14 mouse cellular contexts compared by ENCODE assay signal in the genomic region with DNA sequence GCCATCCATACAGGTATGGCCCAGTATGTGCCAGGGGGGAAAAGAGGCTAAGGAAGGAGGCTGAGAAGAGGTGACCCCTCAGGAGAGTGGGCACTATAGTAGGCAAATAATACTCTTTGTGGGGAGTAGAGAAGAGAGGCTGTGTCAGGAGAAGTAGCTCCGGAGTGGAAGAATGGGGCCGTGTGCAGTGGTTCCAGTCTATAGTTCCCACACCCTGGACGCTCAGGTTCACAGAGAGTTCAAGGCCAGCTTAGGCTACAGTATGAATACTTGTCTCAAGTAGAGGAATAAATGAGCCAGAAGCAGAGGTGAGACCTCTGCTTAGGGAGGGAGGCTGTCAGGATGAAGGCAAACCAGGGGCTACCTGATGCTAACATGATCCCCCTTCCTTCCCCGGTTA. TPM values are rescaled to one million over a fixed set of nuclear protein-coding genes. Genes with fewer than 3 reads are reported as not detected.
DNase-seq lines count a peak whose midpoint lies in the region; ATAC-seq lines count a peak whose summit lies in the region.
"Had no signal": no experiment of that assay in that cellular context is flagged by ENCODE, and none has a peak within 500 bp of the region (broad histone marks: within the 10 kb centered on the region; RNA-seq: fewer than 3 reads in every experiment).

No protein-coding gene starts in this region.

- H3K4me1 ChIP-seq in hindbrain, embryonic 12.5 days, result peaks cover 44% of the 10 kb centered on the region
- H3K4me1 ChIP-seq in hindbrain, embryonic 11.5 days (replicated peaks; ENCODE audit: control insufficient read depth, insufficient read depth, low read length), result peaks cover 10% of the 10 kb centered on the region
- peaks cover 32% of the 10 kb centered on the region for H3K4me1 ChIP-seq in lung, embryonic 16.5 days (replicated peaks; ENCODE audit: control insufficient read depth, insufficient read depth, low read length)
- H3K4me1 ChIP-seq in intestine, embryonic 16.5 days (ENCODE audit: control insufficient read depth, insufficient read depth, low read length), result peaks cover 45% of the 10 kb centered on the region

- H3K9me3 ChIP-seq in hindbrain, embryonic 12.5 days (replicated peaks), result no peaks in the 10 kb centered on the region
- no peaks in the 10 kb centered on the region for H3K9me3 ChIP-seq in hindbrain, embryonic 11.5 days (ENCODE audit: control insufficient read depth, low read length)
- no peaks in the 10 kb centered on the region for H3K9me3 ChIP-seq in lung, embryonic 16.5 days (ENCODE audit: control insufficient read depth, low read length)
- H3K9me3 ChIP-seq in intestine, embryonic 16.5 days (ENCODE audit: control insufficient read depth, low read length), result no peaks in the 10 kb centered on the region
- H3K9me3 ChIP-seq: liver, embryonic 15.5 days had no signal

- H3K4me2 ChIP-seq in hindbrain, embryonic 12.5 days (replicated peaks), result 0 out of 2 replicates have a peak overlapping the region, but pooled peaks have one; percentile 70
- H3K4me2 ChIP-seq in hindbrain, embryonic 11.5 days (replicated peaks; ENCODE audit: low read depth, low read length), result no peak overlapping the region
- peak overlapping the region; percentile 83 for H3K4me2 ChIP-seq in lung, embryonic 16.5 days (ENCODE audit: low read depth, low read length)
- H3K4me2 ChIP-seq in intestine, embryonic 16.5 days (ENCODE audit: low read depth, low read length), result peak overlapping the region; percentile 72

- ATAC-seq in hindbrain, embryonic 12.5 days (ENCODE audit: low FRiP score), result no peak
- ATAC-seq in hindbrain, embryonic 11.5 days (ENCODE audit: low FRiP score), result no peak
- no peak for ATAC-seq in lung, embryonic 16.5 days (ENCODE audit: low read depth)
- ATAC-seq in intestine, embryonic 16.5 days, result 0 out of 2 replicates have a peak, but pooled peaks have one; percentile 2
- ATAC-seq in megakaryocyte progenitor cell, adult 5-6 weeks (replicated peaks; ENCODE audit: poor library complexity), result no peak

- 58% methylated on average over 4 of the region's 4 CpGs for WGBS in hindbrain, embryonic 12.5 days
- 58% methylated on average over 4 of the region's 4 CpGs for WGBS in hindbrain, embryonic 11.5 days
- 26% methylated on average over 4 of the region's 4 CpGs for WGBS in lung, embryonic 16.5 days
- WGBS in intestine, embryonic 16.5 days, result 48% methylated on average over 4 of the region's 4 CpGs

- H3K4me3 ChIP-seq in hindbrain, embryonic 12.5 days, result no peak overlapping the region
- H3K4me3 ChIP-seq in hindbrain, embryonic 11.5 days (ENCODE audit: low read depth, low read length), result no peak overlapping the region
- peak overlapping the region; percentile 53 for H3K4me3 ChIP-seq in lung, embryonic 16.5 days (ENCODE audit: low read length)
- H3K4me3 ChIP-seq in intestine, embryonic 16.5 days (ENCODE audit: low read length), result 0 out of 2 replicates have a peak overlapping the region, but pooled peaks have one; percentile 8

- H3K9ac ChIP-seq in hindbrain, embryonic 12.5 days, result no peak overlapping the region
- no peak overlapping the region for H3K9ac ChIP-seq in hindbrain, embryonic 11.5 days (ENCODE audit: low read depth, low read length)
- peak overlapping the region; percentile 54 for H3K9ac ChIP-seq in lung, embryonic 16.5 days (ENCODE audit: low read length)
- H3K9ac ChIP-seq in intestine, embryonic 16.5 days (ENCODE audit: low read depth, low read length), result peak overlapping the region; percentile 58
- H3K9ac ChIP-seq: liver, embryonic 15.5 days had no signal

- DNase-seq in hindbrain, embryonic 11.5 days (ENCODE audit: low spot score), result no peak
- DNase-seq in lung, postnatal 14 days, result no peak
- peak; percentile 83 for DNase-seq in ZHBTc4 (ENCODE audit: low read depth, low spot score)
- no peak for DNase-seq in layer of hippocampus, postnatal 10 days (ENCODE audit: low spot score in 2 of 2)
- DNase-seq: cerebellum, adult 18-20 months; gastrocnemius, adult 2 months; right cerebral cortex, postnatal 25 days had no signal

- H3K27me3 ChIP-seq in hindbrain, embryonic 12.5 days, result no peaks in the 10 kb centered on the region; the same call in 1 of the 2 replicates
- H3K27me3 ChIP-seq in hindbrain, embryonic 11.5 days (ENCODE audit: control insufficient read depth, insufficient read depth, low read length), result 0 out of 2 replicates have a peak, but pooled peaks cover 2% of the 10 kb centered on the region
- H3K27me3 ChIP-seq in lung, embryonic 16.5 days (ENCODE audit: control insufficient read depth, insufficient read depth, low read depth, low read length), result no peaks in the 10 kb centered on the region
- peaks cover 4% of the 10 kb centered on the region; the same call in 1 of the 2 replicates for H3K27me3 ChIP-seq in intestine, embryonic 16.5 days (replicated peaks; ENCODE audit: control insufficient read depth, insufficient read depth, low read length)
- H3K27me3 ChIP-seq: CH12.LX had no signal

- H3K27ac ChIP-seq in hindbrain, embryonic 12.5 days, result no peak overlapping the region
- H3K27ac ChIP-seq in hindbrain, embryonic 11.5 days (ENCODE audit: low read depth, low read length), result no peak overlapping the region
- peak overlapping the region; percentile 91 for H3K27ac ChIP-seq in lung, embryonic 16.5 days (ENCODE audit: low read length)
- H3K27ac ChIP-seq in intestine, embryonic 16.5 days (ENCODE audit: low read length), result no peak overlapping the region
- H3K27ac ChIP-seq: liver, embryonic 15.5 days had no signal

- H3K36me3 ChIP-seq in hindbrain, embryonic 12.5 days, result peaks cover 12% of the 10 kb centered on the region
- H3K36me3 ChIP-seq in hindbrain, embryonic 11.5 days (ENCODE audit: control insufficient read depth, insufficient read depth, low read length), result no peaks in the 10 kb centered on the region
- no peaks in the 10 kb centered on the region for H3K36me3 ChIP-seq in lung, embryonic 16.5 days (ENCODE audit: control insufficient read depth, insufficient read depth, low read length)
- H3K36me3 ChIP-seq in intestine, embryonic 16.5 days (ENCODE audit: control insufficient read depth, insufficient read depth, low read length), result no peaks in the 10 kb centered on the region
- H3K36me3 ChIP-seq: liver, embryonic 15.5 days had no signal

RNA-seq across cellular contexts. Expression of a gene that starts 0.4 kb away (rescaled TPM):
- polyA plus RNA-seq in hindbrain, embryonic 12.5 days (2016; fragmentation: Nextera tagmentation; extraction: Ambion mirVana), result 1.5 and 1.6 TPM in 2 replicates
- polyA plus RNA-seq in hindbrain, embryonic 11.5 days (2014; fragmentation: Nextera tagmentation; extraction: Ambion mirVana), result 1.4 and 2.1 TPM in 2 replicates
- 151 and 162 TPM in 2 replicates for polyA plus RNA-seq in lung, embryonic 16.5 days (2015; fragmentation: Nextera tagmentation; extraction: Ambion mirVana)
- polyA plus RNA-seq in intestine, embryonic 16.5 days (2015; fragmentation: Nextera tagmentation; extraction: Ambion mirVana), result 13.2 and 13.4 TPM in 2 replicates
- under 1 TPM; 0.66 to 0.89 TPM for total RNA-seq in layer of hippocampus, postnatal 10 days (2021)
- 0.44 TPM in 1 of 2 replicates, not detected in the other for total RNA-seq in megakaryocyte progenitor cell, adult 5-6 weeks (2015)
- total RNA-seq in megakaryocyte progenitor cell, adult 5-6 weeks (2017), result not detected in 2 replicates
- polyA plus RNA-seq: liver, embryonic 15.5 days had no signal

RNA-seq across cellular contexts. Expression of a gene that starts 2.4 kb away (rescaled TPM):
- polyA plus RNA-seq in hindbrain, embryonic 12.5 days (2016; fragmentation: Nextera tagmentation; extraction: Ambion mirVana), result 174 and 175 TPM in 2 replicates
- 180 and 181 TPM in 2 replicates for polyA plus RNA-seq in hindbrain, embryonic 11.5 days (2014; fragmentation: Nextera tagmentation; extraction: Ambion mirVana)
- 174 and 188 TPM in 2 replicates for polyA plus RNA-seq in lung, embryonic 16.5 days (2015; fragmentation: Nextera tagmentation; extraction: Ambion mirVana)
- polyA plus RNA-seq in intestine, embryonic 16.5 days (2015; fragmentation: Nextera tagmentation; extraction: Ambion mirVana), result 214 and 234 TPM in 2 replicates
- total RNA-seq in layer of hippocampus, postnatal 10 days (2021), result 100 to 1,000 TPM in 1 of 2 experiments, 10 to 100 TPM in 1; 92.8 to 109 TPM
- total RNA-seq in megakaryocyte progenitor cell, adult 5-6 weeks (2015), result 70.4 and 95.6 TPM in 2 replicates
- total RNA-seq in megakaryocyte progenitor cell, adult 5-6 weeks (2017), result 66.1 and 95.2 TPM in 2 replicates

RNA-seq across cellular contexts. Expression of a gene that starts 14.3 kb away (rescaled TPM):
- 64.5 and 71.3 TPM in 2 replicates for polyA plus RNA-seq in hindbrain, embryonic 12.5 days (2016; fragmentation: Nextera tagmentation; extraction: Ambion mirVana)
- 40.9 and 44.5 TPM in 2 replicates for polyA plus RNA-seq in hindbrain, embryonic 11.5 days (2014; fragmentation: Nextera tagmentation; extraction: Ambion mirVana)
- polyA plus RNA-seq in lung, embryonic 16.5 days (2015; fragmentation: Nextera tagmentation; extraction: Ambion mirVana), result 57.7 and 65.4 TPM in 2 replicates
- polyA plus RNA-seq in intestine, embryonic 16.5 days (2015; fragmentation: Nextera tagmentation; extraction: Ambion mirVana), result 18.9 and 20.3 TPM in 2 replicates
- total RNA-seq in layer of hippocampus, postnatal 10 days (2021), result 10 to 100 TPM; 45.2 to 48.4 TPM
- total RNA-seq in megakaryocyte progenitor cell, adult 5-6 weeks (2015), result not detected in 2 replicates
- total RNA-seq in megakaryocyte progenitor cell, adult 5-6 weeks (2017), result 0.42 TPM in 1 of 2 replicates, not detected in the other

RNA-seq across cellular contexts. Expression of a gene that starts 16.5 kb away (rescaled TPM):
- polyA plus RNA-seq in hindbrain, embryonic 12.5 days (2016; fragmentation: Nextera tagmentation; extraction: Ambion mirVana), result 247 and 271 TPM in 2 replicates
- polyA plus RNA-seq in hindbrain, embryonic 11.5 days (2014; fragmentation: Nextera tagmentation; extraction: Ambion mirVana), result 276 and 289 TPM in 2 replicates
- polyA plus RNA-seq in lung, embryonic 16.5 days (2015; fragmentation: Nextera tagmentation; extraction: Ambion mirVana), result 304 and 314 TPM in 2 replicates
- 316 and 334 TPM in 2 replicates for polyA plus RNA-seq in intestine, embryonic 16.5 days (2015; fragmentation: Nextera tagmentation; extraction: Ambion mirVana)
- total RNA-seq in layer of hippocampus, postnatal 10 days (2021), result 10 to 100 TPM; 72.8 to 95.1 TPM
- total RNA-seq in megakaryocyte progenitor cell, adult 5-6 weeks (2015), result 284 and 290 TPM in 2 replicates
- 294 and 304 TPM in 2 replicates for total RNA-seq in megakaryocyte progenitor cell, adult 5-6 weeks (2017)

RNA-seq across cellular contexts. Expression of a gene that starts 16.8 kb away (rescaled TPM):
- 27.2 and 29.6 TPM in 2 replicates for polyA plus RNA-seq in hindbrain, embryonic 12.5 days (2016; fragmentation: Nextera tagmentation; extraction: Ambion mirVana)
- polyA plus RNA-seq in hindbrain, embryonic 11.5 days (2014; fragmentation: Nextera tagmentation; extraction: Ambion mirVana), result 9.5 and 9.7 TPM in 2 replicates
- polyA plus RNA-seq in lung, embryonic 16.5 days (2015; fragmentation: Nextera tagmentation; extraction: Ambion mirVana), result 7.2 and 7.7 TPM in 2 replicates
- 3.9 TPM in 2 replicates for polyA plus RNA-seq in intestine, embryonic 16.5 days (2015; fragmentation: Nextera tagmentation; extraction: Ambion mirVana)
- total RNA-seq in layer of hippocampus, postnatal 10 days (2021), result 100 to 1,000 TPM; 101 to 112 TPM
- 1.2 and 1.5 TPM in 2 replicates for total RNA-seq in megakaryocyte progenitor cell, adult 5-6 weeks (2015)
- 0.12 and 0.91 TPM in 2 replicates for total RNA-seq in megakaryocyte progenitor cell, adult 5-6 weeks (2017)
- total RNA-seq: monocyte, adult 5-6 weeks had no signal

Comparison
In these comparisons a context has a peak if more than half of its experiments do, and no peak if none do; other contexts are left out.
1. H3K4me3 ChIP-seq: peak in lung, embryonic 16.5 days (single experiment) and intestine, embryonic 16.5 days (single experiment); none in hindbrain, embryonic 12.5 days (single experiment) and hindbrain, embryonic 11.5 days (single experiment).
2. H3K9ac ChIP-seq: peak in lung, embryonic 16.5 days (single experiment) and intestine, embryonic 16.5 days (single experiment); none in hindbrain, embryonic 12.5 days (single experiment) and hindbrain, embryonic 11.5 days (single experiment).
3. RNA of a gene that starts 0.4 kb away (polyA plus RNA-seq): 151 to 162 TPM in lung, embryonic 16.5 days; 13.2 to 13.4 TPM in intestine, embryonic 16.5 days, 1.5 to 1.6 TPM in hindbrain, embryonic 12.5 days and 1.4 to 2.1 TPM in hindbrain, embryonic 11.5 days; every median in the first group is over 10 times any median in the second.